Mouse (Mus musculus) neural tube, embryonic 12.5 days (tissue): ENCODE measurements around the gene Olfr750. TPM values are rescaled to one million over a fixed set of nuclear protein-coding genes. Genes with fewer than 3 reads are reported as not detected.
A peak's percentile ranks its signal among the peaks of the same experiment; 100 is the strongest.

ENCODE experiments used
- ATAC-seq: fragments of 200-750 bp; cut with Nextera tagmentation; 2 replicates; pipeline ENCODE4 v1.8.0; 2017; ENCODE audit warnings: low read depth, mild to moderate bottlenecking, moderate TSS enrichment, moderate library complexity; ENCODE audit not compliant: low FRiP score
- H3K27ac ChIP-seq: fragments of 300-500 bp; sonication (generic); 2 replicates; pipeline ENCODE4 v1.5.1; 2016
- H3K27me3 ChIP-seq: fragments of 300-500 bp; sonication (generic); replicated peaks from 2 replicates; pipeline ENCODE4 v1.6.1; 2016; ENCODE audit warnings: mild to moderate bottlenecking
- H3K36me3 ChIP-seq: fragments of 300-500 bp; sonication (generic); 2 replicates; pipeline ENCODE4 v1.6.1; 2016; ENCODE audit warnings: mild to moderate bottlenecking
- H3K4me1 ChIP-seq: fragments of 300-500 bp; sonication (generic); 2 replicates; pipeline ENCODE4 v1.6.1; 2016
- H3K4me2 ChIP-seq: fragments of 300-500 bp; sonication (generic); replicated peaks from 2 replicates; pipeline ENCODE4 v1.6.1; 2016; ENCODE audit warnings: mild to moderate bottlenecking
- H3K4me3 ChIP-seq: fragments of 300-500 bp; sonication (generic); 2 replicates; pipeline ENCODE4 v1.5.1; 2016
- H3K9ac ChIP-seq: fragments of 300-500 bp; sonication (generic); 2 replicates; pipeline ENCODE4 v1.6.1; 2016; ENCODE audit warnings: mild to moderate bottlenecking
- H3K9me3 ChIP-seq: fragments of 300-500 bp; sonication (generic); 2 replicates; pipeline ENCODE4 v1.6.1; 2016; ENCODE audit warnings: mild to moderate bottlenecking
- WGBS: fragments of 180-500 bp; shearing (Covaris S2); methylation state at CpG from one replicate; pipeline ENCODE4 v1.1.7; 2016; 5-methylcytosine and 5-hydroxymethylcytosine counted together
- polyA plus RNA-seq: library from polyadenylated mRNA; unstranded; fragments of >200 nt; fragmentation: Nextera tagmentation; extraction: Ambion mirVana; gene quantifications from 2 replicates; pipeline ENCODE4 v1.2.1, GENCODE M21; 2016

The Olfr750 gene
- polyA plus RNA-seq, 1 experiment from 2014 or later, result not detected

DNA sequence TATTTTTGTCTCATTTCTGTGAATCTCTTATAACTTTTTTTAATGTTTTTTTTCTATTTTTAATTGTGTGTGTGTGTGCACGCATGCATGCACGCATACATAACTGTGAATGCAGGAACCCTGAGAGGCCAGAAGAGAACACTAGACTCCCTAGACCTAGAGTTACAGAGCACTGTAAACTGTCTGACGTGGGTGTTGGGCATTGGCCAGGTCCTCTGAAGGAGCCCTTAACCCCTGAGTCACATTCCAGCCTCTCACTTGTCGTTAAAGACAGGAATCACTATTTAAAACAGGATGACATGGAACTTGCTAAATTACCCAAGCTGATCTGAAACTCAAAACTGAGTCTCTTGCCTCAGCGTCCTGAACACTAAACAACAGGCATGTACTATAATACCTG is 22.3 kb downstream of the Olfr750 start:
- no peak overlapping the region for H3K9ac ChIP-seq
- no peak for ATAC-seq
- H3K36me3 ChIP-seq, result no peaks in the 10 kb centered on the region
- no peak overlapping the region for H3K4me2 ChIP-seq
- H3K9me3 ChIP-seq, result no peaks in the 10 kb centered on the region
- no peaks in the 10 kb centered on the region for H3K4me1 ChIP-seq
- WGBS, result 68% methylated on average over 5 of the region's 5 CpGs
- no peak overlapping the region for H3K4me3 ChIP-seq
- no peak overlapping the region for H3K27ac ChIP-seq
- no peaks in the 10 kb centered on the region for H3K27me3 ChIP-seq

DNA sequence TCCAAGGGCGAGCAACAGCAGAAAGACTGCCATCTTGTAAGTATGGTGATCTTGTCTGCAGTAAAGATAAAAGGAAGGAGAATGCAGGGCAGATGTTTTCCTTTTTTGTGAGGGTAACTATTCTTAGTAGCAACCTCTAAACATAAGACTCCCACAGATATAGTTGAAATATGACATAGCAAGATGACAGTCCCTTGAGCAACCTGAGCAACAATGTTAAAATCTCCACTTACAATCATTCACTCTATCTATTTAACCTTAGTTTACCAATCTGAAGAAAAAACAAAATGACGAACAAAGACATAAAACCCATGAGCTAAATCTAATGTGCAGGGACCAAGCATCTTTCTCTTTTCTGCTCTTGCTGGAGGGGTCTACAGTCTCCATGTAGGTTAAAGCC is 24.2 kb downstream of the Olfr750 start, which contains the start of gene Rnase11:
Gene Rnase11, minus strand, starts transcription at position 101 of the 400 bp plus-strand sequence.
- H3K36me3 ChIP-seq, result no peaks in the 10 kb centered on the region
- no peak for ATAC-seq
- no peak within 1 kb of the TSS for H3K4me2 ChIP-seq
- no peaks in the 10 kb centered on the region for H3K4me1 ChIP-seq
- no peak within 1 kb of the TSS for H3K9ac ChIP-seq
- no peaks in the 10 kb centered on the region for H3K9me3 ChIP-seq
- no peaks in the 10 kb centered on the region for H3K27me3 ChIP-seq
- H3K4me3 ChIP-seq, result no peak within 1 kb of the TSS
- WGBS, result 91% methylated on average over 2 of the region's 2 CpGs
- no peak within 1 kb of the TSS for H3K27ac ChIP-seq

DNA sequence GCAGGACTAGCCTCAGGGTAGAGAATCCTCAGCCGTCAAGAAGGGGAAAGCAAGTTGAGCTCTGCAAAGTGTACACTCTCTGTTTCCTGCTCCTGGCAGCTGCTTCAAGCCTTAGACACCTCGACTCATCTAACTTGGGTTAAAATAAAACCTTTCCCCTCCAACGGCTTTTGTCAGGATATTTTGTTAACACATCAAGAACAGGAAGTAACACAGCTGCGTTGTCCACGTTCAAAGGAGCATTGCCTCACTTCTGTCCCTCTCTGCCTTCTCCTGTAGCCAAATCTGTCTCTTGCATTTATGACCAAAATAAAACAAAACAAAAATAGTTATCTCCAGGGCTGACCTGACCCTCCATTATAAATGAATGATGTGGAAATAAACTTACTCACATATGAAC is 26.4 kb downstream of the Olfr750 start:
- Histone ChIP-seq H3K4me2 (no peak overlapping the region), H3K4me1 (no peaks in the 10 kb centered on the region), H3K9ac (no peak overlapping the region), H3K9me3 (no peaks in the 10 kb centered on the region), H3K4me3 (no peak overlapping the region), H3K27ac (no peak overlapping the region), H3K36me3 (no peaks in the 10 kb centered on the region), H3K27me3 (no peaks in the 10 kb centered on the region)
- 69% methylated on average over 5 of the region's 5 CpGs for WGBS
- ATAC-seq, result no peak

DNA sequence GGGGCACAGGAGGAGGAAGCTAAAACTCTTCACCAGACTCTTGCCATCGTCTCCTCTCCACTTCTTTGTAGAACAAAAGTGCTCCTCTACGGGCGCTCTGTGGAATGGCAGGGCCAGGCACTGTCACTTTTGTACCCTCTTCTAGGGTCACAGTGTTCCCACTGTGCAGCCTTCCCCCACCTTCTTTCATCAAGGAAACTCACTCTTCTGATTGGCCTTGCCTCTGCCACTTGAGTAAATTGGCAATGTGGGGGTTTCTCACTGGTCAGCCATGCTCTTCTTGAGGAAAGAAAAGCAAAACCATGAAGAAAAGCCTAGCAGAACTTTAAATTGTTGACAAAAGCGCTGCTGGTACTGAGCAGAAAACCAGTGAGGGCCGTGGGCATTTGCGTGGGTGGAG is 32.5 kb downstream of the Olfr750 start, which contains the start of gene Rnase9:
Gene Rnase9, minus strand, starts transcription at position 101 of the 400 bp plus-strand sequence.
- H3K36me3 ChIP-seq, result no peaks in the 10 kb centered on the region
- no peak for ATAC-seq
- no peaks in the 10 kb centered on the region for H3K27me3 ChIP-seq
- no peak within 1 kb of the TSS for H3K4me3 ChIP-seq
- no peak within 1 kb of the TSS for H3K9ac ChIP-seq
- H3K4me2 ChIP-seq, result no peak within 1 kb of the TSS
- H3K4me1 ChIP-seq, result no peaks in the 10 kb centered on the region
- WGBS, result 76% methylated on average over 6 of the region's 6 CpGs
- no peak within 1 kb of the TSS for H3K27ac ChIP-seq
- H3K9me3 ChIP-seq, result no peaks in the 10 kb centered on the region

DNA sequence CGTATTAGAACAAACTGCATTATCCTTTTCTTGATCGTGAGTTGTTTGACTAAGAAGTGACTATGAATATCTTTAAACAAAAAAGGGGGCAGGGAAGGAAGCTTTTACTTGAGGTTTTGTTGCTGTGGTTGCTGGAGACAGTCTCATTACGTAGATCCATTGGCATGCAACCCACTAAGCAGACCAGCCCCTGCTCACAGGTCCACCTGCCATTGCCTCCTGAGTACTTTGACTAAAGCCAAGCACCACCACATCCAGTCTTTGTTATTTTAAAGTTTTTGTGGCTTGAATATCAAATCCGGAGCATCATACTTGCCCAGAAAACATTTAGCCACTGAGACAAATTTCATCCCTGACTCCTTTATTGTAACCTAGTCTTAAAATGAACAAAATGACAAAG is 38.0 kb downstream of the Olfr750 start:
- Histone ChIP-seq H3K36me3 (no peaks in the 10 kb centered on the region), H3K27ac (no peak overlapping the region), H3K4me3 (no peak overlapping the region), H3K4me2 (no peak overlapping the region), H3K27me3 (no peaks in the 10 kb centered on the region), H3K9ac (no peak overlapping the region), H3K4me1 (no peaks in the 10 kb centered on the region), H3K9me3 (no peaks in the 10 kb centered on the region)
- WGBS, result 87% methylated on average over 4 of the region's 4 CpGs
- ATAC-seq, result no peak

DNA sequence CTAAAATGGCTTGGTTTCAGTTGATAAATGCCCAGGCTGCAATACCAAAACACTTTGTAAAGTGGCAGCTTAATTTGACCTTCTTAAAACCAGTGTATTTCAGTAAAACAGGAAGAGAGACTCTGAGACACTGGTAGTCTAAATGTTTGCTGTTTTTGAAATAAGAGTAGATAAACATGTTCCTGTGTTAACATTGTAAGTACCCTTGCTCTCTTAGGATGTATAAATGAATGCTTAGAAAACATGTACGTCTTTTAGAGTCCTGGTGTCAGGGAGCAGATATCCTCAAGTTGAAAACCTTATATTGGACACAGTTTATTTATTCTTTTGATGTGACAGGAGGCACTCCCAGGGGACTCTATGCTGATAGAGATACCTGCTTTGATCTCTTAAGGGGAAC is 39.0 kb downstream of the Olfr750 start:
- Histone ChIP-seq H3K9ac (no peak overlapping the region), H3K4me2 (no peak overlapping the region), H3K27ac (no peak overlapping the region), H3K27me3 (no peaks in the 10 kb centered on the region), H3K9me3 (no peaks in the 10 kb centered on the region), H3K4me3 (no peak overlapping the region), H3K4me1 (no peaks in the 10 kb centered on the region), H3K36me3 (no peaks in the 10 kb centered on the region)
- ATAC-seq, result no peak
- 27% methylated on average over 1 of the region's 1 CpGs for WGBS

DNA sequence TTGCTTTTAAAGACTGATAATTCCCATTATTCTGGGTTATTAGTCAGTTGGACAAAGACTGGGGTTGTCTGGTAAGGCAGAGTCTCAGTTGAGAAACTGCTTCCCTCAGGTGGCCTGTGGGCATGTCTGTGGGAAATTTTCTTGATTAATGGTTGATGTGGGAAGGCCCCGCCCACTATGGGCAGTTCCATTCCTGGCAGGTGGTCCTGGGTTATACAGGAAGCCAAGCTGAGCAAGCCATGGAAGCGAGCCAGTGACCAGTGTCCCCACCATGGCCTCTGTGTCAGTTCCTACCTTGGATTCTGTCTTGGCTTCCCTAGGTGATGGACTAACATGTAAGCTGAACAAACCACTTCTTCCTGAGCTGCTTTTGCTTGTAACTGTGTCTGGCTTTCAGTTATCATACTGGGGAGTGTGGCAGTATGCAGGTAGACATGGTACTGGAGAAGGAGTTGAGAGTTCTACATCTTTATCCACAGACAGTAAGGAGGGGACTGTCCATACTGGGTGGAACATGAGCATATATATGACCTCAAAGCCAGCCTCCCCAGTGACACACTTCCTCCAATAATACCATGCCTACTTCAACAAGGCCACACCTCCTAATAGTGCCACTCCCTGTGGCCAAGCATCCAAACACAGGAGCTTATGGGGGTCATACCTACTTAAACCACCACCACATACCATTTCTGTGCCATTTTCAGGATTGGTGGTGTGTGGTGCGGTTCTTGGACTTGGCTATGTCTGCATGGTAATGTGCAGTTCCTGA is 46.7 kb downstream of the Olfr750 start:
- Histone ChIP-seq H3K9me3 (no peaks in the 10 kb centered on the region), H3K27me3 (no peaks in the 10 kb centered on the region), H3K4me2 (no peak overlapping the region), H3K27ac (no peak overlapping the region), H3K4me1 (no peaks in the 10 kb centered on the region), H3K36me3 (no peaks in the 10 kb centered on the region), H3K9ac (no peak overlapping the region), H3K4me3 (no peak overlapping the region)
- ATAC-seq, result no peak
- WGBS, result 63% methylated on average over 3 of the region's 3 CpGs

DNA sequence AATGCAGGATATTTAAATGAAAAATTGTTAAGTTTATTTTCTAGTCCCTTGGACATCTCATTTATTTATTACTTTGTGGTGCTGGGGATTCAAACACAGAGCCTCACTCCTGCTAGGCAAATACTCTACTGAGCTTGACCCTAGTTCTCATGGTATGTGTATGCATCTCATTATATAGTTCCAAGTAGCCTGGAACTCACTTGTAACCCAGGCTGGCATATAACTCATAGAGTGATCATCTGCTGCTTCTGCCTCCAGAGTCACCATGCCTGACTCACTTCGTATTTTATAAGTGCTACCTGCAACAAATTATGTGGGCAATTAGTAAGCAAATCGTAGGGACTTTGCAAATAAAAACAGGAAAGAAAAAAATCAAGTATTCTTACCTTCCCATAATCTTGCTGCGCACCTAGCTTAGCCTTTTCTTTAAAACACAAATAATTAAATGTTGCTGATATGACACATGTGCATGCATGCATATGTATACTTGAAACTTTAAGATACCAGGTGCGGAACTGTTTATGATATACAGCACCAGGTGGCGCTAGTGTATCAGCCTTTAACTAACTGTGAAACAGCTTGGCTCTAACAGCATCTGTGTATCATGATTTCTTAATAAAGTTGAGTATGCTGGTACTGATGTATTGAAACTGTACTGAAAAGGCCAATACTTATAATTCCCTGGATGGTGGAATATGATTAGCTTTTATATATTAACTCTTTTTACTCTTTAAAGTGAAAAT is 47.7 kb downstream of the Olfr750 start:
- Histone ChIP-seq H3K27ac (no peak overlapping the region), H3K4me3 (no peak overlapping the region), H3K9ac (no peak overlapping the region), H3K27me3 (no peaks in the 10 kb centered on the region), H3K9me3 (no peaks in the 10 kb centered on the region), H3K36me3 (no peaks in the 10 kb centered on the region), H3K4me1 (no peaks in the 10 kb centered on the region), H3K4me2 (no peak overlapping the region)
- 39% methylated on average over 5 of the region's 5 CpGs for WGBS
- 0 out of 2 replicates have a peak, but pooled peaks have one; percentile 53 for ATAC-seq

DNA sequence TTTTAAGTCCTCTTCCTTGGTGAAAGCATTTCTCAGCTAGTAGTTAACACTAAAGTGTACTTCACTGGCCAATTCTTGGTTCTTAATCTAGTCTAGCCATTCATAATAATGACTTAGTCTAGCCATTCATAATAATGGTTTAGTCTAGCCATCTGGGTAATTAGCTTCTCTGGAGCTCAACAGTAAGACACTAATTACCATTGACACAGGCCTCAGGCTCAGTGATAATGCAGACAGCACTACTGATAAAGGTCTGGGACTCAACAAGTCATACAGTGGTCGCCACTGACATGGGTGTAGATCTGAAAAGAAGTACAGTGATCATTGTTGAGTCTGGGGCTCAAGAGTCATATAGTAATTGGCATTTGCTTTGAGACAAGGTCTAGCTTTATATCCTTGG is 49.4 kb downstream of the Olfr750 start:
- Histone ChIP-seq H3K27ac (no peak overlapping the region), H3K4me3 (no peak overlapping the region), H3K4me2 (no peak overlapping the region), H3K4me1 (no peaks in the 10 kb centered on the region), H3K36me3 (no peaks in the 10 kb centered on the region), H3K9me3 (no peaks in the 10 kb centered on the region), H3K9ac (no peak overlapping the region), H3K27me3 (no peaks in the 10 kb centered on the region)
- ATAC-seq, result no peak
- WGBS, result 95% methylated on average over 1 of the region's 1 CpGs

DNA sequence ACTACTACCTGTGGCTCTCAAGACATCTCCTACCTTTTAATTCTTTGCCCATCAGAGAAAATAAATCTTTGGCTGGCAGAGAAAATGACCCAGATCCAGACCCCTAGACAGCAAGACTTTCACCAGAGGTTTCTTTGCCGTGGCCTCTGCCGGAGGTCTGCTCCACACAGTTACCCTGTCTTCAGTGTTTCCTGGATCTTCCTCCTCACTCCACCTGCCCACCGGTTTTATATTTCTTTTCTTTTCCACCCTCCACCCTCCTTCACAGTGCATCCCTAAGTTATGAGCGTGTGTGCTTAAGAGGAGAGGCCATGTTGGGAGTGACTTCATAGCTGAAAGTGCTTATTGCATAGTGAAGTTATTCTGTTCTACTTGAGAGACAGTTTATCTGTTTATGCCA is 50.8 kb downstream of the Olfr750 start:
- H3K36me3 ChIP-seq, result no peaks in the 10 kb centered on the region
- H3K4me2 ChIP-seq, result no peak overlapping the region
- no peak overlapping the region for H3K27ac ChIP-seq
- H3K4me1 ChIP-seq, result no peaks in the 10 kb centered on the region
- H3K9ac ChIP-seq, result no peak overlapping the region
- 80% methylated on average over 4 of the region's 4 CpGs for WGBS
- H3K9me3 ChIP-seq, result no peaks in the 10 kb centered on the region
- H3K4me3 ChIP-seq, result no peak overlapping the region
- ATAC-seq, result no peak
- H3K27me3 ChIP-seq, result no peaks in the 10 kb centered on the region

DNA sequence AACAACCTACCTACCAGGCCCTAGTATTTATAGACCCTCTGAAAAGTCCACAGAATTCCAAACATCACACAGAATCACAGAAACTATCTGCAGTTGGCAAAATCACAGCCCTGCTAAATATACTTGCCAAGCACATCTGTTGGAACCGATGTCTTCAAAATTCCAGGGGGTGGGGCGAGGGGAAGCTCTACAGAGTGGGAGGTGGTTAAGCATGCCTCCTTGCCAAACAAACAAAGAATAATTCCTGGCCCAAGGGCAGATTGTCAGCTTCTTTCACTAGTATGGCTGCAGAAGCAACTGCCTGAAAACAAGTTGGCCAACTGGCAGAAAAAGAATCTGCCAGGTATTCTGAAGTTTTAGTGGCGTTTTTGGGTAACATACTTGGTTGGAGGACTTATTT is 57.0 kb downstream of the Olfr750 start:
- WGBS, result 81% methylated on average over 3 of the region's 3 CpGs
- Histone ChIP-seq H3K4me2 (no peak overlapping the region), H3K4me1 (no peaks in the 10 kb centered on the region), H3K9ac (no peak overlapping the region), H3K4me3 (no peak overlapping the region), H3K27me3 (no peaks in the 10 kb centered on the region), H3K27ac (no peak overlapping the region), H3K36me3 (no peaks in the 10 kb centered on the region), H3K9me3 (no peaks in the 10 kb centered on the region)
- no peak for ATAC-seq
